8 mouse cellular contexts compared by ENCODE assay signal in genomic region chr17:78163278-78163677, GRCm38 (mm10). TPM values are rescaled to one million over a fixed set of nuclear protein-coding genes. Genes with fewer than 3 reads are reported as not detected.
DNase-seq lines count a peak whose midpoint lies in the region; ATAC-seq lines count a peak whose summit lies in the region.

No protein-coding gene starts in this region.

- 26% methylated on average over 5 of the region's 5 CpGs for WGBS in kidney, embryonic 16.5 days

- H3K27me3 ChIP-seq in kidney, embryonic 16.5 days (ENCODE audit: insufficient read depth, low read length): no peaks in the 10 kb centered on the region

- H3K36me3 ChIP-seq in kidney, embryonic 16.5 days (ENCODE audit: insufficient read depth, low read length): no peaks in the 10 kb centered on the region

- no peak overlapping the region for H3K4me3 ChIP-seq in kidney, embryonic 16.5 days (ENCODE audit: low read length)

- 0 out of 2 replicates have a peak, but pooled peaks have one; percentile 77 for ATAC-seq in kidney, embryonic 16.5 days (ENCODE audit: low FRiP score, low TSS enrichment)

- no peak overlapping the region for H3K9ac ChIP-seq in kidney, embryonic 16.5 days (replicated peaks; ENCODE audit: low read length)

- no peaks in the 10 kb centered on the region for H3K4me1 ChIP-seq in kidney, embryonic 16.5 days (ENCODE audit: insufficient read depth, low read length)

- H3K4me2 ChIP-seq in kidney, embryonic 16.5 days (replicated peaks; ENCODE audit: low read depth, low read length): no peak overlapping the region

- peak; percentile 53 for DNase-seq in CD4-positive helper T cell, adult 2 months (ENCODE audit: low read depth, low spot score)
- DNase-seq in MEL-GATA-1-ER (ENCODE audit: extremely low read depth, low read depth) (peak; percentile 67), liver (peak; percentile 53)
- DNase-seq in cerebellum, adult 18-20 months: peak; percentile 55 to 61
- peak; percentile 51 for DNase-seq in forelimb bud, embryonic 11.5 days (ENCODE audit: low read depth, low spot score)
- peak; percentile 9 for DNase-seq in ovary, postnatal 10 days (ENCODE audit: low spot score)
- DNase-seq in urinary bladder, postnatal 36 days (ENCODE audit: low spot score in 2 of 2): peak; percentile 30 to 52

- no peak overlapping the region for H3K27ac ChIP-seq in kidney, embryonic 16.5 days (ENCODE audit: low read length)

- H3K9me3 ChIP-seq in kidney, embryonic 16.5 days (ENCODE audit: low read length): no peaks in the 10 kb centered on the region

RNA-seq across cellular contexts. Expression of gene Crim1, which starts 36.8 kb away (rescaled TPM):
- 5.3 and 5.4 TPM in 2 replicates for polyA plus RNA-seq in kidney, embryonic 16.5 days (2015; fragmentation: Nextera tagmentation; extraction: Ambion mirVana)

Comparison
In these comparisons a context has a peak if more than half of its experiments do, and no peak if none do; other contexts are left out.
1. DNase-seq: peak in every context shown above with its lines; median percentile 67 in MEL-GATA-1-ER; 58 in cerebellum, adult 18-20 months; 53 in CD4-positive helper T cell, adult 2 months; 53 in liver; 51 in forelimb bud, embryonic 11.5 days; 41 in urinary bladder, postnatal 36 days; 9 in ovary, postnatal 10 days.